Comparison of ENCODE assay signal across 9 mouse cellular contexts in genomic region chr11:18883507-18883881, GRCm38 (mm10).
DNase-seq lines count a peak whose midpoint lies in the region; ATAC-seq lines count a peak whose summit lies in the region.
"Had no signal": no experiment of that assay in that cellular context is flagged by ENCODE, and none has a peak within 500 bp of the region (broad histone marks: within the 10 kb centered on the region; RNA-seq: fewer than 3 reads in every experiment).

No protein-coding gene starts in this region.

- WGBS in embryonic facial prominence, embryonic 11.5 days, result 50% methylated on average over 2 of the region's 2 CpGs
- 15% methylated on average over 2 of the region's 2 CpGs for WGBS in midbrain, embryonic 13.5 days

- peak; percentile 74 for ATAC-seq in embryonic facial prominence, embryonic 11.5 days (replicated peaks; ENCODE audit: insufficient number of reproducible peaks, low FRiP score, low TSS enrichment, low read depth)
- ATAC-seq in midbrain, embryonic 13.5 days, result peak; percentile 94
- no peak for ATAC-seq in inflammation-experienced regulatory T-cells, adult 6 months

- no peak overlapping the region for H3K9ac ChIP-seq in embryonic facial prominence, embryonic 11.5 days (replicated peaks; ENCODE audit: low read length)
- no peak overlapping the region for H3K9ac ChIP-seq in midbrain, embryonic 13.5 days (replicated peaks)
- H3K9ac ChIP-seq: liver, embryonic 13.5 days had no signal

- DNase-seq in ZHBTc4 (ENCODE audit: low read depth, low spot score), result peak; percentile 15
- DNase-seq in embryonic facial prominence, embryonic 11.5 days (ENCODE audit: low spot score), result peak; percentile 73
- DNase-seq in hindlimb bud, embryonic 11.5 days (ENCODE audit: extremely low spot score, low read depth, low spot score), result peak; percentile 78
- DNase-seq in right cerebral cortex, postnatal 10 days (ENCODE audit: low spot score in 2 of 2), result no peak
- DNase-seq in gastrocnemius, postnatal 25 days, result no peak
- DNase-seq in thymus, adult 18-20 months, result no peak
- DNase-seq: liver, embryonic 13.5 days had no signal

- H3K36me3 ChIP-seq in embryonic facial prominence, embryonic 11.5 days (replicated peaks; ENCODE audit: control insufficient read depth, insufficient read depth, low read depth, low read length), result no peaks in the 10 kb centered on the region
- no peaks in the 10 kb centered on the region for H3K36me3 ChIP-seq in midbrain, embryonic 13.5 days

- no peaks in the 10 kb centered on the region for H3K4me1 ChIP-seq in embryonic facial prominence, embryonic 11.5 days (ENCODE audit: control insufficient read depth, insufficient read depth, low read length)
- peaks cover 71% of the 10 kb centered on the region for H3K4me1 ChIP-seq in midbrain, embryonic 13.5 days (replicated peaks)

- H3K27me3 ChIP-seq in embryonic facial prominence, embryonic 11.5 days (ENCODE audit: control insufficient read depth, insufficient read depth, low read length), result no peaks in the 10 kb centered on the region
- peaks cover 9% of the 10 kb centered on the region for H3K27me3 ChIP-seq in midbrain, embryonic 13.5 days

- no peak overlapping the region for H3K27ac ChIP-seq in embryonic facial prominence, embryonic 11.5 days (replicated peaks; ENCODE audit: low read depth, low read length)
- peak overlapping the region; percentile 83 for H3K27ac ChIP-seq in midbrain, embryonic 13.5 days
- H3K27ac ChIP-seq: liver, embryonic 13.5 days had no signal

- no peak overlapping the region for H3K4me2 ChIP-seq in embryonic facial prominence, embryonic 11.5 days (ENCODE audit: low read depth, low read length)
- 0 out of 2 replicates have a peak overlapping the region, but pooled peaks have one; percentile 3 for H3K4me2 ChIP-seq in midbrain, embryonic 13.5 days (replicated peaks)
- H3K4me2 ChIP-seq: liver, embryonic 13.5 days had no signal

- H3K4me3 ChIP-seq in embryonic facial prominence, embryonic 11.5 days (ENCODE audit: low read depth, low read length), result no peak overlapping the region
- H3K4me3 ChIP-seq in midbrain, embryonic 13.5 days (replicated peaks), result no peak overlapping the region
- H3K4me3 ChIP-seq: liver, embryonic 13.5 days had no signal

- H3K9me3 ChIP-seq in embryonic facial prominence, embryonic 11.5 days (replicated peaks; ENCODE audit: control insufficient read depth, low read length), result no peaks in the 10 kb centered on the region
- H3K9me3 ChIP-seq in midbrain, embryonic 13.5 days, result no peaks in the 10 kb centered on the region
- H3K9me3 ChIP-seq: liver, embryonic 13.5 days had no signal

Comparison
In these comparisons a context has a peak if more than half of its experiments do, and no peak if none do; other contexts are left out.
1. DNase-seq: peak in ZHBTc4 (single experiment), embryonic facial prominence, embryonic 11.5 days (single experiment) and hindlimb bud, embryonic 11.5 days (single experiment); none in right cerebral cortex, postnatal 10 days (0 of 2), gastrocnemius, postnatal 25 days (single experiment) and thymus, adult 18-20 months (0 of 2).